Mouse (Mus musculus): ENCODE measurements at regions not wholly inside any gene's neighbourhood (a gene's known extent, or its start where the extent isn't known, plus 50 kb on each side); places are given as distances from the start of the nearest gene placed in this dataset.

GRCm38 (mm10) chr11:112706091-112706490, 75.9 kb upstream of the Sox9 start:
- TF ChIP-seq EP300 (IDR thresholded peaks at IDR 0.05; ENCODE audit: low read depth), result no peak
- TF ChIP-seq CTCF (IDR thresholded peaks at IDR 0.05; ENCODE audit: low read depth), result no peak

Data from liver, embryonic 14.5 days (tissue).